Mouse (Mus musculus): Measurements from ENCODE around the gene Rps6ka5.

The Rps6ka5 gene

DNA sequence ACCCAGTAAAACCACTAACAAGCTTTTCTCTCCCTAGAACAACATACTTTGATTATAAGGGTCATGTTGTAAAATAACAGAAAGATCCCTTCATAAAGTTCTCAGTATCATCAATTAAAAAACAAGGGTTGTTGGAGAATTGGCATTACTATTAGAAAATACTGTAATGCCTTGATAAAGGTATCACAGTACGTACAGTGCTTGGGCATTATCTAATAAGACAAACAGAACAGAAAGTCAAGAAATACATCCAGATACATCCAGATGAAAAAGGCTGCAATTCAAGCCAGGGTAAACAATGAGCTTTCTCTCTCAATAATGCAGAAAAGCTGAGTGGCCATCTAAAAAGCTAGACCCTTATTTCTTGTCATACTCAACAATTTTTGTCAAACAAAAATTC is 84.8 kb downstream of the Rps6ka5 start:
- no peak for DNase-seq

DNA sequence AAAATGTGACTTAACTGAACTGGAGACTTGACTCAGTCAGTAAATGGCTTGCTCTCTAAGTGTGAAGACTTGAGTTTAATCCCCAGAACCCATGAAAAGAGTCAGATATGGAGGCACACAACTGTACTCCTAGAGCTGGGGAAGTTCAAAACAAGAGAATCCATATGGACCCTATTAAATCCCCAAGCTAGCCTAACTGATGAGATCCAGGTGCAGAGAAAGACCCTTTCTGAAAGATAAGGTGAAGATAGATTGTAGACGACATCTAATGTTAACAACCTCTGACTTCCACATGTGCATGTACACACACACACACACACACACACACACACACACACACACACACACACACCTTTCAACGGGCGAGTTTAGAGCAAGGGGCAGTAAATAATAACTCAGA is 86.1 kb downstream of the Rps6ka5 start:
- no peak for DNase-seq

DNA sequence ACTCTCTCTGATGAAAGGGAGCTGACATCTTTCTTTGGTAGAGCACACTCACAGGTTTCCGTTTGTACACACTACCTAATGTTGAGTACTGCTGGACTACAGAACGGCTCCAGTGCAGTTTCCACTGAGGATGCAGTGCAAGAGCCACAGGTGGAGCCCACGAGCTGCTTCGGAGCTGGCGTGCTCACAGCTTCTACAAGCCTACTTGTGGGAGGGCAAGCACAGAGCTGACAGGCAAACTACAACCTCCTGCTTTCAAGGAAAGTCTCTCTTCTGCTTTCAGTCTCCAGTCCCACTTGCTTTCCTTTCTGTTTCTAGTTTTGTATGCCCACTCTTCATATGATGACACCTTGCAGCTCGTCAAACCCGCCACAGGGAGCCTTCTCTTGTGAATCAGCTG is 87.1 kb downstream of the Rps6ka5 start:
- no peak for DNase-seq

- no peak for DNase-seq
Measured at GRCm38 (mm10) chr12:100637886-100638285, 88.9 kb downstream of the Rps6ka5 start.

GRCm38 (mm10) chr12:100636733-100637132 is 90.0 kb downstream of the Rps6ka5 start:
- no peak for DNase-seq

DNA sequence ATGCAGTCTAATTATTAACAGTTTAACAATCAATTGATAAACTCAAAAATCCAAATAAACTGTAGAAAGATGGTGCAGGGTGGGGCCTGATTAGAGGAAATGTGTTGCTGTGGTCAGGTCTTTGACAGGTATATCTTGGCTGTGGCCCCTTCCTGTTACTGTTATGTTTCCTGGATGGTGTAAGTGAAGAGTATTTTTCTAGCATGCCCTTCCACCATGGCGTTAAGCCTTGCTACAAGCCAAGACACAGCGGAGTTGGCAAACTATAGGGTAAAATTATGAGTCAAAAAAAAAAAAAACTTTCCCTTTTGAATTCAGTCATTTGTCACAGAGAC is 90.5 kb downstream of the Rps6ka5 start:
- DNase-seq, result no peak

DNA sequence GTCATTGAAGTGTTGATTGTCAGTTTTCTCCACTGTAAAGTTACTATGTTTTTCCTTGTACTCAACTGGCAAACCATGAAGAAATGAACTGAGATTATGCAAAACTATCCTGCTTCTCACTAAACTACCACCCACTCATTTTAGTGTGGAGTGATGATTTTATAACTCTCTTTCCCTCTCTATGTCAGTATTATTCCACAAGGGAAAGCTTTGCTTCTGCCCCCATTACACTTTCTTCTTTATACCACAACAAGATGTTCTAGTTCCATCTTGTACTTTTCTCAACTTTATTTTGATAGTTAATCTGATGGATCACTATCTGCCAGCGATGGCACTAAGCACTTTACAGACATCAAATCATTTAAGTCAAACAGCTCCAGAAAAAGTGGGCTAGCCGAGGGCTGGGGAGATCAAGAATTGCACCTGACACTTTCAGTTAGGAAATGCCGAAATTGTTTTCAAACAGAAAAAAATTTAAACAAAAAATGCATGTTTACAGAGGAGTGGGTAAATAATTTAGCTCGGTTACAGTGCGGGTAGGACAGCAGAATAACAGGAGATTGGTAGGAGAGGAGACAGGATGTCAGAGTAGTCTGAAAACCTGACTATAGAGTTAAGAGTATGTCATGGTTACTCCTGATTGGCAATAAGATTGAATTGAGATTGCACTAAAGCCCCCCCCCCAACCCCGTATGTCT is 91.0 kb downstream of the Rps6ka5 start:
- no peak for DNase-seq

- DNase-seq, result peak; percentile 31
Measured at GRCm38 (mm10) chr12:100633231-100633630, 93.6 kb downstream of the Rps6ka5 start.

DNA sequence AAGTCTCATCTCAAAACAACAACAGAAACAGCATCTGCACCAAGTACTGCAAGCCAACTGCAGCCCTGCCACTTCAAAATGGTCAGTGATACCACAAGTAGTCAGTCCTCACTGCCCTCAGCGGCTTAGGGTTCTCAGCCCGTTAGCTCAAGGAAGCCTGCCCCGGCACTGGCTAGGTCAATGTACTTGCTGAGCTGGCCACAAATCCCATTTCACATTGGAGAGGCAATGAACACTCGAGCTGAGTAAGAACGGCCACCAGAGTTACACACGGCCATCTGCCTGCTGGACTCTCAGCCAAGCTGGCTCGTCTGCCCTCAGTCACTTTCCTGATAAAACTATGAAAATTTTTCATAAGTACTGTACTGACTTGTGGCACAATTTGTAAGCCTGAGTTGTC is 95.5 kb downstream of the Rps6ka5 start:
- DNase-seq, result peak; percentile 68

DNA sequence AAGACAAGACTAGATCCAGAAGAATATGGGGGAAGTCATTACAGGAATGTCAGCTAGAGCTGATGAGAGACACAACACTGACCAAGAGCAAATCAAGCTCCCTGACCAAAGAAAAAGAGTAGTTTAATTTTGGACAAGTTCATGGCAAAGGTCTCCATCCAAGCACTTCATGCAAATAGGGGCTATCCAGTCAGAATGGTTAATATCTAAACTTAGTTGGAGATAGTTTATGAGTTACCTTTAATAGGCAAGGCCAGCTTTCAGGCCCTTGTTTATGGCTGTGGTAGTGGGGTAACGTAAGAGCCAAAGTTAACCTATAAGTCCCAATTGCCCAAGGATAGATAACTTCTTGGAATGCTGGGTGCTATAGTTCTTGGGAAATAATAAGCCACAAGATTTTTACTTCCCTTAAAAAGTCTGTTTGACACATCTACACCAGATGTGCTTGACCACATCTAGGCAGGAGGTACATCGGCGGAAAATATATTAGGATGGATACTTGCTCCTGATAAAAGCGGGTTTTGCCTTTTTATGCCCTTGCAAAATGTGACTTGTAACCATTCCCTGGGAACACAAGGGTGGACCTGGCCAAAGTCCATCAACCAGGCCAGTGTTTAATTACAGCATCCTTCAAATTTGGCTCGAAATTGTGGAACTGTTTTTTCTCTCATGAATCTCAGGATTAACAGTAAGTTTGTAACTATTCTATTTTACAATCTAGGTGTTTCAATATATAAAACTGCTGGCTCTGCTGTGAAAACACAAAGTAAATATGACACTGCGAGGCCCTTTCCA is 97.5 kb downstream of the Rps6ka5 start:
- peak; percentile 39 for DNase-seq

DNA sequence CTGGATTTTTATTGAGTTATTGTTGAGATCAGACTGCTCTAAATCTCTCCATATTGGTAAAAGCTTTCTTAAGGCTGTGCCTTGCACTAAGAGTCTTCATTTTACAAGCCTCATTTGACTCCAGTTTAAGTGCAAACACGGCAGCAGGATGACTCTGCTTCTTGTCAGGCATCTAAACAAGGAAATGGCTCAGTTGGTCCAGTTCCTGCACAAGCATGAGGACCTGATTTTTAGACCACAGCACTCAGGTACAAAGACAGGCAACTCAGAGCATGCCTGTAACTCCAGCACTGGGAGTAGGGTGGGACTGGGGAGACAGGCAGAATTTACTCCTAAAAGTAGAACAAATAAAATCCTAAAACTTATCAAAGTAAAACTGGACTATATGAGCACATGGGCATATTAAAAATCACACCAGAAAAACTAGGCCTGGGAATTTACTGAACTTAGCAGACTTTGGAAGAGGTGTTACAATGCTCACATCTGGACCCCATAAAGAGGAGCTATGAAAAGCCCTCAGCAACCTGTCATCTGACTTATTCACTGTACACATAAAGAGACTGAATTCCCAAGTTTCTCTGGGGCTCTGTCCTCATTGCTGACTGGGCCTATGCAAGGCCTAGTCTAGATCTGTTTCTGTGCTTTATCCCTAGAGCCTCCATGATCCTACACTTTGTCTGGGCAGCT is 99.6 kb downstream of the Rps6ka5 start:
- no peak for DNase-seq

GRCm38 (mm10) chr12:100626273-100626990 is 100.4 kb downstream of the Rps6ka5 start:
- DNase-seq, result no peak

GRCm38 (mm10) chr12:100624854-100625447 is 101.8 kb downstream of the Rps6ka5 start:
- DNase-seq, result no peak

DNA sequence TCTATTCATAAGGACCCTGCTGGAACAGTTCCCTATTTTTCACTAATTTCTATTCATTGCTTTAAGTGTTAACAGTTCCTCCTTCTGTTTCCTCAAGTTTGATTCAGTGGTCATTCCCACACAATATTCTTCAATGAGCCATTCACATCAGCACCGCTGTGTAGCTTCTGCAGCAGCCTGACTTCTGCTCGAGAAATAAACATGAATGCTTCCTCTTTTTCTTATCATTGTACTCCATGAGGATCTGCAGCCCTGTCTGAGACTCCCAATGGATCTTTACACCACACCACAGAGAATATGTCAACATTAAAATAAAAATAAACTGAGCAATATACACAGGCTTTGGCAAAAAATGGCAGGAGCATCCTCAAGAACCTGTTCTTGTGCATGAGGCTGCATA is 111.5 kb downstream of the Rps6ka5 start:
- no peak for DNase-seq

- no peak for DNase-seq
Measured at GRCm38 (mm10) chr12:100613878-100614277, 112.9 kb downstream of the Rps6ka5 start.

DNA sequence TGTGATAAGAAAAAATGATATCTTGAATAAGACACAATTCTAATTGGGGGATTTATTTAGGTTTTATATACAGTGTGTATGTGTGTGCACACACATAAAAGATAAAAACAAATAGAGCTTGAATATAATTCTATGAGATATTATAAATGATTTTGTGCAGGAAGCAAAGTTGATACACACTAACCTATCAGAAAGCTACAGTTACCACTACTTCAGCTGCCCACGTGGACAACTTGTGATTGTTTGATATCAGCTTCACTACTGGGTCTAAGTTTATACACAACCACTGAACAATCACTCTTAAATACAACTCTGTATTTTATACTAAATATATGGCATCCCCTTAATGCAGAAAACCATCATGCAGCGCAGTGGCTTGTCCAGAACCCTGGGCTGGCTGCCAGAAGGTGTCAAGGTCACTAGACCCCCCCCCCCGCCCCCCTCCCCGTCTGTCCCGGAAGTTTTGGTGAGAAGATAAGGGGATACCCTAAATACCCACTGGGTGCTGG is 113.5 kb downstream of the Rps6ka5 start:
- no peak for DNase-seq

- DNase-seq, result no peak
Measured at GRCm38 (mm10) chr12:100609766-100610165, 117.0 kb downstream of the Rps6ka5 start.

DNA sequence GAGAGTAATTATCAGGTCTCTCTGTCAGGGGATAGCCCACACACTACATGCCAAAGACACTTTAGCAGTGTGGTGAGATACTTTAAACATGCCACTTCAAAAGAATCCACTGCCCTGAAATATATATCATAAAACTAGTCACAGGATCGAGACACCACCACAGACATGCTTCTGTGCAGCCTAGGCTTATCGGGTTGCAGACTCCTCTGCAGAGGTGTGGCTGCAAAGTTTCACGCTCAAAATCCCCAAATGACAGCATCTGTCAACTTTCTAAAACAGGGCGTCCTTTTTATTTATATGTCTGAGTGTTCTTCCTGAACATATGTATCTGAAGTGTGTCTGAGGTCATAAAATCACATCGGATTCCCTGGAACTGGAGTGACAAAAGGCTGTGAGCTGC is 117.7 kb downstream of the Rps6ka5 start:
- DNase-seq, result no peak

DNA sequence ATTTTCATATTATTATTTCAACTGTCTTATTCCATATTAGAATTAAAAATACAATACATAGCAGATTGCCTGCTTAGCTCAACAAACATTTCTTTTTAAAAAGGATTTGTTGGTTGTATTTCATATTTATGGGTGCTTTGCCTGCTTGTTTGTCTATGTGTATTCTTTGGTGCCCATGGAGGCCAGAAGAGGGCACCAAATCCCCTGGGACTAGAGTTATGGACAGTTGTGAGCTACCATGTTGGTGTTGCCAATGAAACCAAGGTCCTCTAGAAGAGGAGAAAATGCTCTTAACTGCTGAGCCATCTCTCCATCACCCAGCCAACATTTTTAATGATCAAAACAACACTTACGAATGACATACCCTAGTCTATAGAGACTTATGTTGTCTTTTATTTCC is 120.0 kb downstream of the Rps6ka5 start:
- DNase-seq, result no peak

DNA sequence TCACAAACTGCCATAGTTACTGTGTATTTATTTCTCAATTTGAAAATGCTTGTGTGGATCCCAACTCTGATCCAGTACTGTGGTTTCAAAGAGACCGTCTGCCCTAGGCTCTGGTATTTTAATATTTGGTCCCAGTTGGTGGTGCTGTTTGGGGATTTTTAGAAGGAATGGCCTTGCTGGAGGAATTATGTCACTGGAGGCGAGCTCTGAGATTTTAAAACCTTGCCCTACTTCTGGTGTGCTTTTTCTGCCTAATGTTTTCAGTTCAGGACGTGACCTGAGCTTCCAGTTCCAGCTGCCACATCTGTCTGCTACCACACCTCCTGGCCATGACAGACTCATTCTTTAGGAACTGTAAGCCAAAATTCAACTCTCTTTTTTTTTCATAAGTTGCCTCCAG is 121.2 kb downstream of the Rps6ka5 start:
- no peak for DNase-seq

- DNase-seq, result peak; percentile 25
Measured at GRCm38 (mm10) chr12:100604540-100604939, 122.2 kb downstream of the Rps6ka5 start.

DNA sequence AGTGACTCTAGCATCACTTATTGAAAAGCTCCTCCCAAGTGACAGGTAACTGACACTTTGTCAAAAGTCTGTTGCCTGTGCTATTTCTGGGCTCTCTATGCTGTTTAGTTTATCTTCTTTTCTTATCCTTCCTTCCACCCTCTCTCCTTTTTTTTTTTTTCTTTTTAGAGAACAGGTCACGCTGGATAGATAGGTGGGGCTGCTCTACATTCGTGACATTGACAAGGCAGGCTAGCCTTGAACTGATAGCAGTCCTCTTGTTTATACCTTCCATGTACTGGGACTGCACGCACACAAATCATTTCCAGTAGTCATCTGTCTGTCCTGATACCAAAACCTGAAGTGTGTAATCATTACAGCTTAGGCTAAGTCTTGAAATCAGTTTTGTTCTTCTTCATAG is 132.1 kb downstream of the Rps6ka5 start:
- DNase-seq, result no peak

DNA sequence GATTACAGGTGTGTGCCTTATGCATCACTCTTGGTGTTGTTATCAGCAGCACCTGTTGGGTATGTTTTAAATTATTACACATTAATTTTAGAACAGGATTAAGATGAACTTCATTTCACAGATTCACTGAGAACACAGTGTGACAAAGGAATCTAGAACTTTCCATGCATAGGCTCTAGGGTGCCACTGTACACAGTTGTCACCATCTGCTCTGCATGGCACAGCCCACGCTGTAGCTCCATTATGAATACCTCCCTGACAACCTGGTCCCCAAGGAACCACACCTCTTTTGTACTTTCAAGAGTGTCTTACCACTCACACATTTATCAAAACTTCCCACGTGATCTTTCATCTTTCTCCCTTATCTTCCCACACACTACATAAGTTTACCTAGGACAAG is 140.2 kb downstream of the Rps6ka5 start:
- no peak for DNase-seq

Measured in cerebellum, adult 11-12 months (tissue).